Mouse (Mus musculus) frontal cortex, adult (tissue): ENCODE measurements around the gene Timp4.
"Not testable (repeated sequence)": the region's sequence is repeated elsewhere in the genome, so short reads cannot be mapped to it uniquely, and the experiment has no call there.

ENCODE experiments used
- ATAC-seq: cut with Nextera tagmentation; 2 replicates; pipeline ENCODE4 v1.9.2; 2017; ENCODE audit warnings: mild to moderate bottlenecking, moderate library complexity, mixed read lengths; ENCODE audit not compliant: low TSS enrichment

The Timp4 gene

GRCm38 (mm10) chr6:115251531-115251985, 447 bp downstream of the Timp4 start:
- no peak for ATAC-seq

GRCm38 (mm10) chr6:115245500-115246058, 6.4 kb downstream of the Timp4 start:
- ATAC-seq = peak; percentile 53; the same call in 1 of the 2 replicates

GRCm38 (mm10) chr6:115244222-115244621, 7.8 kb downstream of the Timp4 start:
- no peak for ATAC-seq

GRCm38 (mm10) chr6:115241939-115242338, 10.1 kb downstream of the Timp4 start:
- no peak for ATAC-seq

GRCm38 (mm10) chr6:115241131-115241699, 10.8 kb downstream of the Timp4 start:
- ATAC-seq = no peak

- not testable (repeated sequence) for ATAC-seq
Observed at GRCm38 (mm10) chr6:115240431-115240830, 11.6 kb downstream of the Timp4 start.

- ATAC-seq = peak; percentile 83
Observed at GRCm38 (mm10) chr6:115239335-115239734, 12.7 kb downstream of the Timp4 start.

- ATAC-seq = no peak
Observed at GRCm38 (mm10) chr6:115238031-115239027, 13.7 kb downstream of the Timp4 start.

- ATAC-seq = no peak
Observed at GRCm38 (mm10) chr6:115232562-115232961, 19.4 kb downstream of the Timp4 start.

GRCm38 (mm10) chr6:115231836-115232235, 20.2 kb downstream of the Timp4 start:
- ATAC-seq = no peak

- ATAC-seq = no peak
Observed at GRCm38 (mm10) chr6:115230557-115230956, 21.4 kb downstream of the Timp4 start.

- peak; percentile 56; the same call in 1 of the 2 replicates for ATAC-seq
Observed at GRCm38 (mm10) chr6:115227529-115227928, 24.5 kb downstream of the Timp4 start.

GRCm38 (mm10) chr6:115227043-115227442, 25.0 kb downstream of the Timp4 start, which contains the start of gene Gm17482:
Gm17482 (plus strand) TSS chr6:115227343.
- no peak for ATAC-seq

- no peak for ATAC-seq
Observed at GRCm38 (mm10) chr6:115225519-115225918, 26.5 kb downstream of the Timp4 start.

GRCm38 (mm10) chr6:115221215-115221641, 30.8 kb downstream of the Timp4 start:
- peak; percentile 92 for ATAC-seq

- no peak for ATAC-seq
Observed at GRCm38 (mm10) chr6:115213129-115213528, 38.9 kb downstream of the Timp4 start.

GRCm38 (mm10) chr6:115212132-115212903, 39.7 kb downstream of the Timp4 start:
- ATAC-seq = no peak

- no peak for ATAC-seq
Observed at GRCm38 (mm10) chr6:115210820-115211219, 41.2 kb downstream of the Timp4 start.

GRCm38 (mm10) chr6:115210187-115210586, 41.8 kb downstream of the Timp4 start:
- peak; percentile 87 for ATAC-seq

GRCm38 (mm10) chr6:115203029-115203428, 49.0 kb downstream of the Timp4 start:
- ATAC-seq = no peak

GRCm38 (mm10) chr6:115200753-115201152, 51.3 kb downstream of the Timp4 start:
- no peak for ATAC-seq
